Mouse (Mus musculus) midbrain, embryonic 16.5 days (tissue): ENCODE data around the gene Bad. TPM values are rescaled to one million over a fixed set of nuclear protein-coding genes. Genes with fewer than 3 reads are reported as not detected.
"Not testable (repeated sequence)": the region's sequence is repeated elsewhere in the genome, so short reads cannot be mapped to it uniquely, and the experiment has no call there.

Experiments used
- ATAC-seq: fragments of 200-750 bp; cut with Nextera tagmentation; 2 replicates; pipeline ENCODE4 v1.8.0; 2017; ENCODE audit warnings: moderate TSS enrichment
- H3K27ac ChIP-seq: fragments of 300-500 bp; sonication (generic); 2 replicates; pipeline ENCODE4 v1.5.1; 2014; ENCODE audit warnings: mild to moderate bottlenecking, low read length, mixed read lengths
- H3K27me3 ChIP-seq: fragments of 300-500 bp; sonication (generic); 2 replicates; pipeline ENCODE4 v1.6.1; 2014; ENCODE audit warnings: low read depth, low read length, mixed read lengths; ENCODE audit not compliant: control insufficient read depth, insufficient read depth
- H3K36me3 ChIP-seq: fragments of 300-500 bp; sonication (generic); 2 replicates; pipeline ENCODE4 v1.6.1; 2014; ENCODE audit warnings: mild to moderate bottlenecking, low read length, moderate library complexity, mixed read lengths; ENCODE audit not compliant: control insufficient read depth, insufficient read depth
- H3K4me1 ChIP-seq: fragments of 300-500 bp; sonication (generic); 2 replicates; pipeline ENCODE4 v1.6.1; 2014; ENCODE audit warnings: mild to moderate bottlenecking, low read length, mixed read lengths; ENCODE audit not compliant: control insufficient read depth, insufficient read depth
- H3K4me2 ChIP-seq: fragments of 300-500 bp; sonication (generic); 2 replicates; pipeline ENCODE4 v1.6.1; 2014; ENCODE audit warnings: mild to moderate bottlenecking, low read length, mixed read lengths
- H3K4me3 ChIP-seq: fragments of 300-500 bp; sonication (generic); 2 replicates; pipeline ENCODE4 v1.5.1; 2014; ENCODE audit warnings: low read depth, mild to moderate bottlenecking, low read length, moderate library complexity, mixed read lengths
- H3K9ac ChIP-seq: fragments of 300-500 bp; sonication (generic); 2 replicates; pipeline ENCODE4 v1.6.1; 2014; ENCODE audit warnings: low read depth, low read length, mixed read lengths
- H3K9me3 ChIP-seq: fragments of 300-500 bp; sonication (generic); replicated peaks from 2 replicates; pipeline ENCODE4 v1.6.1; 2014; ENCODE audit warnings: mild to moderate bottlenecking, low read length, mixed read lengths; ENCODE audit not compliant: control insufficient read depth, poor library complexity, severe bottlenecking
- WGBS: fragments of 180-500 bp; shearing (Covaris S2); extraction: QIAGEN DNeasy Blood & Tissue Kit; methylation state at CpG from one replicate; pipeline ENCODE4 v1.1.7; 2014; 5-methylcytosine and 5-hydroxymethylcytosine counted together
- polyA plus RNA-seq: library from polyadenylated mRNA; unstranded; fragments of >200 nt; fragmentation: Nextera tagmentation; extraction: Ambion mirVana; gene quantifications from 2 replicates; pipeline ENCODE4 v1.2.1, GENCODE M21; 2015

Bad gene
- 84.7 and 92.5 TPM in 2 replicates for polyA plus RNA-seq

- H3K36me3 ChIP-seq = no peaks in the 10 kb centered on the region
- H3K9me3 ChIP-seq = no peaks in the 10 kb centered on the region
- peak within 1 kb of the TSS; percentile 99 for H3K4me2 ChIP-seq
- peak within 1 kb of the TSS; percentile 89 for H3K4me3 ChIP-seq
- peak within 1 kb of the TSS; percentile 98 for H3K27ac ChIP-seq
- peak within 1 kb of the TSS; percentile 99 for H3K9ac ChIP-seq
- no peaks in the 10 kb centered on the region for H3K27me3 ChIP-seq
- under 1% methylated on average over 77 of the region's 83 CpGs for WGBS
- H3K4me1 ChIP-seq = peaks cover 30% of the 10 kb centered on the region
- peak; percentile 89 for ATAC-seq
Measured at GRCm38 (mm10) chr19:6941372-6942248, at the start of gene Bad. Gene Bad (plus strand): TSS chr19:6941861.

DNA sequence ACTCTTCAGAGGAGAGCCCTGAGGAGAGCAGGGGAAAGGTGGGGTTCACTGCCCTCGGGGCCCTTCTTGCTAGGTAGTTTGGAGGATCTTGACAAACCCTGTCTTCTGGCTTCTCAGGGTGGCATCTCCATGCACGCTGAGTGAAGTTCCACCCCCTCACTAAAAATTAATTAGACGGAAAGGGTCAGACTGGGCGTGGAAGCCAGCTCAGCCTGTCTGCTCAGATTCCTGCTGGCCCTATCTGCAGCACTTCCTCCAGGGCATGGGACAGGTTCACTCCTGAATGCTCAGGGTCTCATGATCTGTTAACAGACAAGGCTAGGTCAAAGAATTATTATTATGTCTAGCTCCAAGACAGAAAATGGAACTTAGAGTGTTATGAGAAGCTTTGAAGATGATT lies 49.1 kb upstream of the Bad start:
- Histone ChIP-seq H3K9me3 (peaks cover 3% of the 10 kb centered on the region; the same call in 1 of the 2 replicates), H3K27ac (no peak overlapping the region), H3K27me3 (no peaks in the 10 kb centered on the region), H3K9ac (no peak overlapping the region), H3K36me3 (no peaks in the 10 kb centered on the region), H3K4me2 (no peak overlapping the region), H3K4me3 (no peak overlapping the region), H3K4me1 (no peaks in the 10 kb centered on the region)
- ATAC-seq = no peak
- WGBS = 70% methylated on average over 4 of the region's 4 CpGs

DNA sequence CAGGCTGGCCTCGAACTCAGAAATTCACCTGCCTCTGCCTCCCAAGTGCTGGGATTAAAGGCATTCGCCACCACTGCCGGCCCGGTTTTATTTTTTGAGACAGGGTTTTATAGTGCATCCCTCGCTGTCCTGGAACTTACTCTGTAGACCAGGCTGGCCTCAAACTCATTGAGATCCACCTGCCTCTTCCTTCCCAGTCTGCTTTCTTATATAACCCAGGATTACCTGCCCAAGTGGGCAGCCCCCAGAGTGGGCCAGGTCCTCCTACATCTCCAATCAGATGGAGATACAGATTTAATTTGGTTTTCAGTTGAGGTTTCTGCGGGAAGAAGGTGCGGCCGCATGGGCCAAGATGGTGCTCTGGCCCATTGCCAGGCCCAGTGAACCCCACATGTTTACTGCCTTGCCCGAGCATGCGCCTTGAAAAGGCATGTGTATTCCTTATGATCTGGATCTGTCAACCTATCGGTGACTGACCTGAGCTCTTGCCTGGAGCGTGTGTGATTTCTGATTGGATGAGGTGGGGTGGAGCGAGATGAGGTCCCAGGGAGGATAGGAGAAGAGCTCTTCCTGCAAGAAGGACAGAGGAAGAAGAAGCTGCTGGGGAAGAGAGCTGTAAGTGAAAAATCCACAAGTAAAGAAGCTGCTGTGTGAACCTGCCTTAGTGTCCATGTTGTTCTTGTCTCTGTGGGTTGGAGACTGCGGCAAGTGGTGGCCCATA lies 47.8 kb upstream of the Bad start:
- Histone ChIP-seq H3K4me3 (no peak overlapping the region), H3K4me2 (no peak overlapping the region), H3K27ac (no peak overlapping the region), H3K4me1 (no peaks in the 10 kb centered on the region), H3K27me3 (no peaks in the 10 kb centered on the region), H3K9me3 (peaks cover 3% of the 10 kb centered on the region; the same call in 1 of the 2 replicates), H3K36me3 (no peaks in the 10 kb centered on the region), H3K9ac (no peak overlapping the region)
- ATAC-seq = no peak
- WGBS = 95% methylated on average over 14 of the region's 14 CpGs

GRCm38 (mm10) chr19:6895608-6896305 lies 45.9 kb upstream of the Bad start:
- not testable (repeated sequence) for H3K4me1 ChIP-seq, H3K27ac ChIP-seq, H3K4me2 ChIP-seq, ATAC-seq, H3K4me3 ChIP-seq, H3K9ac ChIP-seq, H3K36me3 ChIP-seq, H3K27me3 ChIP-seq, H3K9me3 ChIP-seq
- WGBS = 93% methylated on average over 18 of the region's 18 CpGs

- WGBS = 83% methylated on average over 4 of the region's 4 CpGs
- Histone ChIP-seq H3K9me3 (peaks cover 3% of the 10 kb centered on the region; the same call in 1 of the 2 replicates), H3K9ac (no peak overlapping the region), H3K4me3 (no peak overlapping the region), H3K27ac (no peak overlapping the region), H3K36me3 (no peaks in the 10 kb centered on the region), H3K4me1 (no peaks in the 10 kb centered on the region), H3K4me2 (no peak overlapping the region), H3K27me3 (no peaks in the 10 kb centered on the region)
- no peak for ATAC-seq
Measured at GRCm38 (mm10) chr19:6899641-6900040, 42.0 kb upstream of the Bad start.

GRCm38 (mm10) chr19:6903031-6903430 lies 38.6 kb upstream of the Bad start:
- H3K36me3 ChIP-seq = peaks cover 18% of the 10 kb centered on the region
- peaks cover 5% of the 10 kb centered on the region for H3K4me1 ChIP-seq
- H3K4me3 ChIP-seq = no peak overlapping the region
- WGBS = 93% methylated on average over 1 of the region's 1 CpGs
- H3K27ac ChIP-seq = no peak overlapping the region
- ATAC-seq = no peak
- H3K9ac ChIP-seq = no peak overlapping the region
- no peak overlapping the region for H3K4me2 ChIP-seq
- H3K9me3 ChIP-seq = no peaks in the 10 kb centered on the region
- no peaks in the 10 kb centered on the region for H3K27me3 ChIP-seq

GRCm38 (mm10) chr19:6904846-6905245 lies 36.8 kb upstream of the Bad start:
- Histone ChIP-seq H3K36me3 (peaks cover 18% of the 10 kb centered on the region), H3K4me3 (no peak overlapping the region), H3K27me3 (no peaks in the 10 kb centered on the region), H3K9me3 (no peaks in the 10 kb centered on the region), H3K4me2 (no peak overlapping the region), H3K27ac (no peak overlapping the region), H3K4me1 (peaks cover 15% of the 10 kb centered on the region), H3K9ac (no peak overlapping the region)
- ATAC-seq = no peak
- 87% methylated on average over 2 of the region's 2 CpGs for WGBS

GRCm38 (mm10) chr19:6905498-6906159 lies 36.0 kb upstream of the Bad start:
- no peak overlapping the region for H3K27ac ChIP-seq
- ATAC-seq = no peak
- WGBS = 95% methylated on average over 11 of the region's 11 CpGs

More at GRCm38 (mm10) chr19:6905498-6906159, 36.0 kb upstream of the Bad start:
- Histone ChIP-seq H3K36me3 (peaks cover 18% of the 10 kb centered on the region), H3K9ac (no peak overlapping the region), H3K4me1 (peaks cover 15% of the 10 kb centered on the region), H3K4me3 (no peak overlapping the region), H3K27me3 (no peaks in the 10 kb centered on the region), H3K4me2 (no peak overlapping the region), H3K9me3 (no peaks in the 10 kb centered on the region)
